Mouse (Mus musculus) megakaryocyte, adult 5-6 weeks (primary cell): ENCODE measurements at regions not wholly inside any gene's neighbourhood (a gene's known extent, or its start where the extent isn't known, plus 50 kb on each side); places are given as distances from the start of the nearest gene placed in this dataset.
A peak's percentile ranks its signal among the peaks of the same experiment; 100 is the strongest.

ENCODE experiments used
- ATAC-seq: 2 replicates; pipeline ENCODE4 v1.8.0; 2016; ENCODE audit warnings: mild to moderate bottlenecking, inconsistent platforms; ENCODE audit not compliant: poor library complexity, severe bottlenecking

DNA sequence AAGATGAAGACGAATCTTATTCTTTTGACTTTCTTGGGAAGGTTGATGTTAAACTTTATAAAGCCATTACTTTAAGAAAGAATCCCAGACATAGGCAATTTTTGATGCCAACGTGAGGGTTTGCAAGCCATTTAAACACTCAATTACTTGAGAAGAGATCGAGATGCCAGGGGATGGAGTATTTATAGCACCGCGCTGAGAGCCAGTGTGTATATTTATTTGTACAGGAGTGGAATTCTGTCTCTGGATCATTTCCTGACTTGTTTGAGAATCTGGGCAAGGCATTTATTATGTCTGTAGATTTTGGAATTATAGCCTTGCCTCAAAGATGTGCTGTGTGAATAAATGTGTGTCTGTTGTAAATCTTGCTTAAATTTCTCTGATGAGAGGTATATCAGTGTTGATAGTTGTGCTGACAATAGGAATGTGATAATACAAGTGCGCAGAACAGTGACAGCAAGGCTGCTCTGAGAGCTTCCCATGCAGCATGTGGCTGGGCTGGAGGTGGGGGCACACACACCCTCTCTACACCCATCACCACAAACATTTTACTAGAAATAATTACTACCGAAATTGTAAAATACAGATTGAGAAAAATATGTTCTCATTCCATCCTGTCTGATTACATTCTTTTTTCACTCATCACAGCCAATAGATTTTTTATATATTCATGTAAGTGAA is 58.6 kb upstream of the Eif4g2 start:
- ATAC-seq = no peak

DNA sequence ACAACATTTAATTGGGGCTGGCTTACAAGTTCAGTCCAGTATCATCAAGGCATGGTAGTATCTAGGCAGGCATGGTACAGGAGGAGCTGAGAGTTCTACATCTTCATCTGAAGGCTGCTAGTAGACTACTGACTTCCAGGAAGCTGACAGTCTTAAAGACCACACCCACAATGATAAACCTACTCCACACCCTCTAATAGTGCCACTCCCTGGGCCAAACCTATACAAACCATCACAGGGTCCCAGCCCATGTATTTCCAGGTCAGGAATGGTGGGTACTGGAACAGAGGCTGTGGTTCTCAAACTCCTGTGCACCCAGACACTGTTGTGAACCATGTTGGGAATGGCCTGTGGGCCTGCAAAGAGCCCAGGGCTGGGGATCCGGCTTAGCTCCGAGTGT is 55.2 kb upstream of the Eif4g2 start:
- ATAC-seq = no peak

DNA sequence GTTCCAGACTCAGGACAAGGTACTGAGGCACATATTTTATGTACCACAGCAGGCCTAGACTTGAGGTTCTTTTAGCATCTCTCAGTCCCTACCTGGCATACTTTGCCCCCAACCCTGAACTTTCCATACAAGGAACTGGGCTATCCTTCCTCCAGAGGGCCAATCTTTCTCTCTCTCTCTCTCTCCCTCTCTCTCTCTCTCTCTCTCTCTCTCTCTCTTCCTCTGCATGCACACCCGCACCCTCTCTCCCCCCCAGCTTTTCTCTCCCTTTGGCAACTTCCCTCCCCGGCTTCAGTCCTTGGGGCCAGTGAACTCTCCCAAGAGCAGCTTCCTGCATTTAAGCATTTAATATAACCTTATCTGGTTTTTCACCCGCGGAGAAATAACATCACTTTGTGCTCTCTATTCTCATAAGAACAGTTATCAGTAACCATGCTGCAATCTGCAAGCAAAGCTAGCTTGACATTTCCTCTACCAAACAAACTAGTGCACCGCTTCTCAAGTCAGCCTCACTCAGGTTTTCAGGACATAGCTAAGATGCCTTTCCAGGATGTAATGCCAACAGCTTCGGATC is 53.3 kb upstream of the Eif4g2 start:
- ATAC-seq = 0 out of 2 replicates have a peak, but pooled peaks have one; percentile 12

DNA sequence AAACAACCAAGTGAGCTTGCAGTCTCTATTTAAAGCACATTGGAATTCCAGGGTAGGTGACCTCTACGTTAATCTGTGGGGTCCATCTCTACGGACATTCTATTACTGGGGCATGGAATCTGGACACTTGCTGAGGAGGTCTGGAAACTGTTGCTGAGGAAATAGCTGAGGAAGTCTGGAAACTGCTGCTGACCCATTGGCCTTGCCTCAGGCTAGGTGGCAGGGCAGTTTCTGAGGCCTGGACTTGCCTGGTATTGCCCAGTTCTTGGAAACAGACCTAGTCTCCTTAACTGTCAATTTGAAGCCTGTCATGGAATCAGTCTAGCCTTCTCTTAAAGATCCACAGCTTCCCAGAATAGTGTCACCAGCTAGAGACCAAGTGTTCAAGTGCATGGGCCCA is 51.7 kb upstream of the Eif4g2 start:
- ATAC-seq = no peak
